Mouse (Mus musculus) cerebellum, adult 2 months (tissue): ENCODE data around the gene Cadm2. TPM values are rescaled to one million over a fixed set of nuclear protein-coding genes. Genes with fewer than 3 reads are reported as not detected.

ENCODE experiments used
- DNase-seq, 2 experiments: peaks; one replicate each; pipeline ENCODE4 v3.0.0; 2021
- H3K27ac ChIP-seq: fragments of 200-500 bp; 2 replicates; pipeline ENCODE4 v1.5.1; 2012; ENCODE audit warnings: low read length, control low read depth, inconsistent platforms; ENCODE audit not compliant: insufficient read depth
- H3K27me3 ChIP-seq: fragments of 200-500 bp; 2 replicates; pipeline ENCODE4 v1.6.1; 2012; ENCODE audit warnings: inconsistent platforms, mild to moderate bottlenecking, low read length, moderate library complexity; ENCODE audit not compliant: control insufficient read depth, insufficient read depth
- H3K4me1 ChIP-seq: fragments of 200-500 bp; 2 replicates; pipeline ENCODE4 v1.6.1; 2011; ENCODE audit warnings: low read length; ENCODE audit not compliant: control insufficient read depth, insufficient read depth
- H3K4me3 ChIP-seq: fragments of 200-500 bp; replicated peaks from 2 replicates; pipeline ENCODE3; 2011; ENCODE audit warnings: mild to moderate bottlenecking, low read depth, low read length, control low read depth; ENCODE audit not compliant: insufficient read depth
- CTCF ChIP-seq: fragments of 200-500 bp; IDR thresholded peaks from 2 replicates; pipeline ENCODE4 v1.5.1; 2011; ENCODE audit warnings: low read depth, mild to moderate bottlenecking, control low read depth, low read length, moderate library complexity, borderline replicate concordance; ENCODE audit not compliant: insufficient read depth
- POLR2A ChIP-seq: fragments of 200-500 bp; IDR thresholded peaks from 2 replicates; pipeline ENCODE4 v1.6.1; 2011; ENCODE audit warnings: low read length, control low read depth, borderline replicate concordance; ENCODE audit not compliant: insufficient read depth
- WGBS: fragments of 180-500 bp; shearing (Covaris S2); methylation state at CpG from one replicate; pipeline ENCODE4 v1.1.7; 2018; 5-methylcytosine and 5-hydroxymethylcytosine counted together
- polyA plus RNA-seq: library from polyadenylated mRNA; depleted of rRNA; stranded (reverse); fragments of >200 nt; gene quantifications from 2 replicates; pipeline ENCODE4 v1.2.3, GENCODE M21; 2012

The Cadm2 gene
- polyA plus RNA-seq, 1 experiment, result 47.7 TPM

DNA sequence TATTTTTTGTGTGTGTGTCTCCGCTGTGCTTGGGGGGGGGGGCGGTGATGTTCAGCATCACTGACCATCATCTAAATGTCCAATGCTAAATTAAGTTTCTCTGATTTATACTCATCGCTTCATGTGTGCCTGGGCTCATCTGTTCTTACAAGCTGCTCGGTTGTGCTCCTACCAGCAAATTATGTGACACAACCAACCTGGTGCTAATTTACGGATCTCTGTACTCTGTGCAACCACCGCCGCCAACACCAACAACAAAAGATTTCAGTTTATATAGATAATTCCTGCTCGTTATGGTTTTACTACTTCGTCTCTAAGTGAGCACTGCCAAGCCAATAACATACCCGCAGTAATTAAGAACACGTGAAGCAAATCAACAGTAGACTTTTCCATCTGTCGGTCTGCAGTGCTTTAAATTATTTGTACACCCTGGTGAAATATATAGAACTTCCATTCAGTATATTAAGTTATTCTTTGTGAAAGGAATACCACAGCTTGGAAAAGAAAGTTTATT, 700.8 kb downstream of the Cadm2 start:
- Histone ChIP-seq H3K27me3 (no peaks in the 10 kb centered on the region), H3K4me1 (no peaks in the 10 kb centered on the region), H3K27ac (no peak overlapping the region), H3K4me3 (no peak overlapping the region)
- 89% methylated on average over 12 of the region's 12 CpGs for WGBS
- no peak for TF ChIP-seq POLR2A
- no peak for DNase-seq

DNA sequence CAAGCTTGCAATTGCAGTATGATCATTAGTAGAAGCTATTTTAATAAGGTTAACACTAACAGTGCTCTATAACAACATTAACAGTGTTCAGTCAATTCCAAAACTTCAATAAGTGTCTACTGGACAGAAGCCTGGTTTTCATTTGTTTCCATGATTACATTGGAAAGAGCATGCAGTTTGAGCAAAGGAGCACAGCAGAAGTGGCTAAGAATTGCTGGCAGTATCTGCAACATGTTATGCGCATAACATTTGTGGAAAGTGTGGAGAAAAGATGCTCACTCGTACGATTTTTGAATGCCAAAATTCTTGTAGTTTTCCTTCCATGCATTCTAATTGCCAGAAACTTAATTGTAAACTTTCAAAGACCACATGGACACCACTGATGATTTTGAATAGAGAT, 718.9 kb downstream of the Cadm2 start:
- no peak for TF ChIP-seq CTCF
- TF ChIP-seq POLR2A, result no peak
- H3K4me3 ChIP-seq, result no peak overlapping the region
- no peak overlapping the region for H3K27ac ChIP-seq
- 37% methylated on average over 3 of the region's 3 CpGs for WGBS
- H3K4me1 ChIP-seq, result peaks cover 3% of the 10 kb centered on the region; the same call in 1 of the 2 replicates
- DNase-seq, result no peak
- H3K27me3 ChIP-seq, result no peaks in the 10 kb centered on the region

DNA sequence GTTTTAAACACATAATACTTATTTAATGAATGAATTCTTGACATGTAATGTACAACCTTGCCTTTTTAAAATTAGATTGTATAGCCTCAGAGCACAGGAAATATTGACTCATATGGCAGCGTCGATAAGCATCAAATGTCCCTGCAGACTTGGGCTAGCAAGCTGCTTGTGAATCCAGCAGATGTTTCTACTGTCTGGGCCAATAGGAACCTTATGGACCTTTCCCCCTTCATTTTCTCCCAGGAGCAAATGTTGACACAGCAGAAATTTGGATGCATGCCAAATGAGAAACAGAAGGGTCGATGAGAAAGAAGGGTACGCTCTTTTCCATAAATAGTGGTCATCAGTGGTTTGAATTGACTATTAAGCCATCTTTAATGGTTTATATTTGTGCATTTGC, 720.0 kb downstream of the Cadm2 start:
- H3K4me1 ChIP-seq, result peaks cover 3% of the 10 kb centered on the region; the same call in 1 of the 2 replicates
- H3K27me3 ChIP-seq, result no peaks in the 10 kb centered on the region
- WGBS, result 10% methylated on average over 4 of the region's 4 CpGs
- no peak overlapping the region for H3K27ac ChIP-seq
- no peak overlapping the region for H3K4me3 ChIP-seq
- TF ChIP-seq CTCF, result no peak
- no peak for TF ChIP-seq POLR2A
- peak in 1 of 2 experiments; percentile 42 for DNase-seq

DNA sequence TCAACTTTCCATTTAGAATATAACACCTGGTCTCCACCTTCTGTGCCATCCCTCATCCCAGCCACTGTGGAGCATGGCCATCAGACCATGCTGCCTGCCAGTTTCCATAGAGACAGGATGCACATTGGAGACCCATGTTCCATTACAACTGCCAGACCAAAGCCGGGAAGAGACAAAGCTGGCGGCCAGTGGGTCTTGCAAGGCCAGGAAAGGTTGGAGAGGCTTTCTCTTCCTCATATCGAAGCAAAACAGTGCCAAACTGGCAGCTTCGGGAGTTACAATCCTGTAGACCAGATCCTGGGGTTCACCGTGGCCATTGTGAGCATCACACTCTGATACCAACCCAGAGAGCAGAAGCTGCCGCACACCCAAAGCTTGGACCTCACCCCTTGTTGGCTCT, 728.3 kb downstream of the Cadm2 start:
- H3K4me3 ChIP-seq, result no peak overlapping the region
- no peaks in the 10 kb centered on the region for H3K27me3 ChIP-seq
- H3K27ac ChIP-seq, result 0 out of 2 replicates have a peak overlapping the region, but pooled peaks have one; percentile 4
- 9% methylated on average over 6 of the region's 6 CpGs for WGBS
- peaks cover 7% of the 10 kb centered on the region; the same call in 1 of the 2 replicates for H3K4me1 ChIP-seq
- 0 out of 2 replicates have a peak, but pooled peaks have one; percentile 10 for TF ChIP-seq CTCF
- no peak for TF ChIP-seq POLR2A
- DNase-seq, result peak; percentile 70 to 86

DNA sequence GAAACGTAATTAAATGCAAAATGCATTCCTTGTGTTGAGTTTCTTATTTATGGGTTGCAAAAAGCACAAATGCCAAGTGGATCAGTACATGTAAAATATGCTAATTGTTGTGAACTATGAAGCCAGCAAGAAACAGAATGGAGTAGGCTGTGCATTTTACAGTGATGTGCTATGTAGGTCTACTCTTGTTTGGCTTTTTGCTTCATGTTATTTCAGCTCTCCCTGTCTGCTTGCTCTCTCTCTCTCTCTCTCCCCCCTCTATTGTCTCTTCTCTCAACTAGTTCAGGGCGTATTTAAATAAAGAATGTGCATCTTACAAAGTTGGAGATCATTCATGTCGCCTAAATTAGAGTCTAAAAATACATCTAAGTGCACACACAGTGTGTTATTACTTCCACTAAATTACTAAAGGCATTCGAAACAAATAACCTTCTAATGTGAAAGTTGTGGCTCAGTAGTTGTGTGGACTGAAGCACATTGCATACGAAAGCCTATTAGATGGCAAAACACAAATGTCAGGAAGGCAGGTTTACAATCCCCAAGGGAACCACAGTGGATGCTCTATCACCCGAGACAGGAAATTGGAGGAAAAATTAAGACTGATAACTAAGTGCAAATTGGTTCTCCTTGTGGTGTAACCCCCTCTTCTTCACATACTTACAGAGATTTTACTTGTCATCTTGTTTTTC, 729.0 kb downstream of the Cadm2 start:
- Histone ChIP-seq H3K27ac (no peak overlapping the region), H3K4me3 (no peak overlapping the region), H3K4me1 (peaks cover 7% of the 10 kb centered on the region; the same call in 1 of the 2 replicates), H3K27me3 (no peaks in the 10 kb centered on the region)
- TF ChIP-seq CTCF, result no peak
- no peak for TF ChIP-seq POLR2A
- WGBS, result 75% methylated on average over 6 of the region's 6 CpGs
- no peak for DNase-seq

DNA sequence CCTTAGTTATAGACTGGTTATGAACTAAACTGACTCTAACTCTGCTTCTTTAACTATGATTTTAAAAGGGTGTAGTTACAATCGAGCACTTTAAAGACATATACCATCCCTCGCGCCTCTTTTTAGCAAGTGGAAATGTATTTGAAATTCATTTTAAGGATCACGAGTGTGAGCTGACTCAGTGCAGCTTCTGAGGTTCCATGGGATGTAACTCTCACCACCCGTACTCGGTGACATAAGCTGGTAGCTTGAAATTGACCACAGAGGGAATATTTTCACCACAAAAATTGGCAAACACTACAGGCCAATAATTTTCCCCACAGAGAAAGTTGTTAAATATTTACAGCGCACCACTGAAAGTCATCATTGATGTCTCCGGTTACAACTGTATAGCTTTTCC, 730.8 kb downstream of the Cadm2 start:
- TF ChIP-seq POLR2A (no peak), CTCF (no peak)
- 97% methylated on average over 8 of the region's 8 CpGs for WGBS
- DNase-seq, result no peak
- H3K27ac ChIP-seq, result no peak overlapping the region
- peaks cover 7% of the 10 kb centered on the region; the same call in 1 of the 2 replicates for H3K4me1 ChIP-seq
- no peak overlapping the region for H3K4me3 ChIP-seq
- no peaks in the 10 kb centered on the region for H3K27me3 ChIP-seq

DNA sequence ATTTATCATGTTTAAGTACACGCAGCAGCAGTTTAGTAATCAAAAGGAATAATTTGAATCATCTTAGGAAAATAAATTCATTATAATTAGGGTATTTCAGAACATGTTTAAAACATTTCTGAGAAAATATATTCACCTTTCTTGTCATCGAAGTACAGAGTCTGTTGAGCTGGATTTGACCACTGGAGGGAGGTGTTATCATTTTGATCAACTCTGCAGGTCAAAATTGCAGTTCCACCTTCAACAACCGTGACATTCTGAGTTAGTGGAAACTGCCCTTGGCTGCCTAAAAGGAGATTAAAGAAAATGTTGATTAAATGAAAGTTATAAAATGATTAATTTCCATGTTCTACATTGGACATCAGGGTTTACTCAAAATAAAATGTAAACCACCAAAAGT, 738.1 kb downstream of the Cadm2 start:
- TF ChIP-seq POLR2A, result no peak
- TF ChIP-seq CTCF, result 0 out of 2 replicates have a peak, but pooled peaks have one; percentile 31
- 59% methylated on average over 3 of the region's 3 CpGs for WGBS
- Histone ChIP-seq H3K4me3 (no peak overlapping the region), H3K27ac (no peak overlapping the region), H3K4me1 (no peaks in the 10 kb centered on the region), H3K27me3 (no peaks in the 10 kb centered on the region)
- DNase-seq, result peak in 1 of 2 experiments; percentile 12

DNA sequence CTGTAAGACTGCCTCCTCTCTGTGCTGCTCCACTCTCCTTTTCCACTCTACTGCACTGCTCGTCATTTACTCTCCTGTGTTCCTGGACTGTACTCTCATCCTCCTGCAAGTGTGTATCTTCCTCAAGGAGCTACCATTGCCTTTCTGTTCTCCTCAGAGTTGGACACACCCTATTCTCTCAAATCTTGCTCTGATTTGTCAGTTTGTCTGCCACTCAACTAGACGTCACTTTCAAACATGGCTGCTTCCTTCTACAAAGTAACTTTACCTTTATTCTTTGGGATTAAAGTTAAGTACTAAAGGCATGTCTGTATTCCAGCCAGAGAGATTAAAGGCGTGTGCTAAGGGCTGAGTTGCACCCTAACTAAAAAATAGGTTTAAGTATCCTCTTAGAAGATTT, 749.5 kb downstream of the Cadm2 start:
- H3K27ac ChIP-seq, result no peak overlapping the region
- 78% methylated on average over 3 of the region's 3 CpGs for WGBS
- TF ChIP-seq CTCF (no peak), POLR2A (no peak)
- H3K4me3 ChIP-seq, result no peak overlapping the region
- no peaks in the 10 kb centered on the region for H3K27me3 ChIP-seq
- H3K4me1 ChIP-seq, result no peaks in the 10 kb centered on the region
- DNase-seq, result no peak
